Mouse (Mus musculus): ENCODE results near the gene Dlg1. TPM values are rescaled to one million over a fixed set of nuclear protein-coding genes. Genes with fewer than 3 reads are reported as not detected.

The Dlg1 gene
- polyA plus RNA-seq, 1 experiment, result 23.2 TPM

GRCm38 (mm10) chr16:31875391-31875790 lies 212.1 kb downstream of the Dlg1 start:
- Histone ChIP-seq H3K27me3 (ENCODE audit: control insufficient read depth, insufficient read depth, insufficient read length) (peaks cover 4% of the 10 kb centered on the region), H3ac (ENCODE audit: control insufficient read depth, insufficient read length, low read depth) (no peak overlapping the region), H3K79me3 (ENCODE audit: low read depth) (no peaks in the 10 kb centered on the region), H3K79me2 (ENCODE audit: control insufficient read depth, insufficient read depth) (no peaks in the 10 kb centered on the region), H3K4me3 (ENCODE audit: insufficient read depth, poor library complexity, severe bottlenecking) (no peak overlapping the region), H3K36me3 (ENCODE audit: control insufficient read depth, insufficient read depth) (peaks cover 18% of the 10 kb centered on the region)
- TF ChIP-seq MYOG (IDR thresholded peaks at IDR 0.05; ENCODE audit: control insufficient read depth, extremely low read depth, insufficient read length), result no peak

GRCm38 (mm10) chr16:31876386-31876785 lies 213.1 kb downstream of the Dlg1 start:
- H3K79me2 ChIP-seq (ENCODE audit: control insufficient read depth, insufficient read depth), result no peaks in the 10 kb centered on the region
- peaks cover 4% of the 10 kb centered on the region for H3K27me3 ChIP-seq (ENCODE audit: control insufficient read depth, insufficient read depth, insufficient read length)
- no peaks in the 10 kb centered on the region for H3K79me3 ChIP-seq (ENCODE audit: low read depth)
- H3K4me3 ChIP-seq (ENCODE audit: insufficient read depth, poor library complexity, severe bottlenecking), result no peak overlapping the region
- no peak overlapping the region for H3ac ChIP-seq (ENCODE audit: control insufficient read depth, insufficient read length, low read depth)
- TF ChIP-seq CTCF (IDR thresholded peaks at IDR 0.05; ENCODE audit: control insufficient read depth, insufficient read depth, insufficient read length) (no peak), USF1 (IDR thresholded peaks at IDR 0.05; ENCODE audit: low read depth) (no peak), MYOG (IDR thresholded peaks at IDR 0.05; ENCODE audit: control insufficient read depth, extremely low read depth, insufficient read length) (no peak), MAX (IDR thresholded peaks at IDR 0.05) (no peak), FOSL1 (IDR thresholded peaks at IDR 0.05; ENCODE audit: insufficient read depth, low read length, poor library complexity, severe bottlenecking) (no peak), MYOD1 (IDR thresholded peaks at IDR 0.05; ENCODE audit: control insufficient read depth, insufficient read length, low read depth) (no peak)
- H3K36me3 ChIP-seq (ENCODE audit: control insufficient read depth, insufficient read depth), result peaks cover 14% of the 10 kb centered on the region

GRCm38 (mm10) chr16:31878052-31878451 lies 214.8 kb downstream of the Dlg1 start:
- Histone ChIP-seq H3K36me3 (ENCODE audit: control insufficient read depth, insufficient read depth) (peaks cover 6% of the 10 kb centered on the region), H3K79me2 (ENCODE audit: control insufficient read depth, insufficient read depth) (no peaks in the 10 kb centered on the region), H3K4me3 (ENCODE audit: insufficient read depth, poor library complexity, severe bottlenecking) (no peak overlapping the region), H3ac (ENCODE audit: control insufficient read depth, insufficient read length, low read depth) (no peak overlapping the region), H3K27me3 (ENCODE audit: control insufficient read depth, insufficient read depth, insufficient read length) (peaks cover 4% of the 10 kb centered on the region), H3K79me3 (ENCODE audit: low read depth) (no peaks in the 10 kb centered on the region)
- no peak for TF ChIP-seq MYOG (IDR thresholded peaks at IDR 0.05; ENCODE audit: control insufficient read depth, extremely low read depth, insufficient read length)
- no peak for TF ChIP-seq CEBPB (IDR thresholded peaks at IDR 0.05; ENCODE audit: low read depth)
- no peak for TF ChIP-seq FOSL1 (IDR thresholded peaks at IDR 0.05; ENCODE audit: insufficient read depth, low read length, poor library complexity, severe bottlenecking)
- no peak for TF ChIP-seq CTCF (IDR thresholded peaks at IDR 0.05; ENCODE audit: control insufficient read depth, insufficient read depth, insufficient read length)

- Histone ChIP-seq H3K27me3 (ENCODE audit: control insufficient read depth, insufficient read depth, insufficient read length) (peaks cover 4% of the 10 kb centered on the region), H3ac (ENCODE audit: control insufficient read depth, insufficient read length, low read depth) (no peak within 1 kb of the TSS)
Measured at GRCm38 (mm10) chr16:31878573-31879257, 215.5 kb downstream of the Dlg1 start, which contains the start of gene Meltf. Gene Meltf (plus strand): TSS chr16:31878810.

GRCm38 (mm10) chr16:31880146-31880840 lies 217.1 kb downstream of the Dlg1 start:
- Histone ChIP-seq H3K36me3 (ENCODE audit: control insufficient read depth, insufficient read depth) (no peaks in the 10 kb centered on the region), H3K27me3 (ENCODE audit: control insufficient read depth, insufficient read depth, insufficient read length) (peaks cover 13% of the 10 kb centered on the region), H3K4me3 (ENCODE audit: insufficient read depth, poor library complexity, severe bottlenecking) (no peak overlapping the region), H3K79me2 (ENCODE audit: control insufficient read depth, insufficient read depth) (no peaks in the 10 kb centered on the region), H3ac (ENCODE audit: control insufficient read depth, insufficient read length, low read depth) (no peak overlapping the region), H3K79me3 (ENCODE audit: low read depth) (no peaks in the 10 kb centered on the region)
- TF ChIP-seq CEBPB (IDR thresholded peaks at IDR 0.05; ENCODE audit: low read depth) (no peak), MAX (IDR thresholded peaks at IDR 0.05) (no peak), CTCF (IDR thresholded peaks at IDR 0.05; ENCODE audit: control insufficient read depth, insufficient read depth, insufficient read length) (no peak), FOSL1 (IDR thresholded peaks at IDR 0.05; ENCODE audit: insufficient read depth, low read length, poor library complexity, severe bottlenecking) (no peak), MYOG (IDR thresholded peaks at IDR 0.05; ENCODE audit: control insufficient read depth, extremely low read depth, insufficient read length) (no peak), USF1 (IDR thresholded peaks at IDR 0.05; ENCODE audit: low read depth) (no peak), MYOD1 (IDR thresholded peaks at IDR 0.05; ENCODE audit: control insufficient read depth, insufficient read length, low read depth) (no peak)

More at GRCm38 (mm10) chr16:31878573-31879257, 215.5 kb downstream of the Dlg1 start, which contains the start of gene Meltf:
- TF ChIP-seq CTCF (IDR thresholded peaks at IDR 0.05; ENCODE audit: control insufficient read depth, insufficient read depth, insufficient read length), result peak; percentile 86
- no peak for TF ChIP-seq MYOG (IDR thresholded peaks at IDR 0.05; ENCODE audit: control insufficient read depth, extremely low read depth, insufficient read length)
- Histone ChIP-seq H3K4me3 (ENCODE audit: insufficient read depth, poor library complexity, severe bottlenecking) (no peak within 1 kb of the TSS), H3K36me3 (ENCODE audit: control insufficient read depth, insufficient read depth) (peaks cover under 1% of the 10 kb centered on the region), H3K79me2 (ENCODE audit: control insufficient read depth, insufficient read depth) (no peaks in the 10 kb centered on the region), H3K79me3 (ENCODE audit: low read depth) (no peaks in the 10 kb centered on the region)

- Histone ChIP-seq H3ac (ENCODE audit: control insufficient read depth, insufficient read length, low read depth) (no peak overlapping the region), H3K36me3 (ENCODE audit: control insufficient read depth, insufficient read depth) (no peaks in the 10 kb centered on the region), H3K79me3 (ENCODE audit: low read depth) (no peaks in the 10 kb centered on the region), H3K4me3 (ENCODE audit: insufficient read depth, poor library complexity, severe bottlenecking) (no peak overlapping the region), H3K27me3 (ENCODE audit: control insufficient read depth, insufficient read depth, insufficient read length) (peaks cover 29% of the 10 kb centered on the region), H3K79me2 (ENCODE audit: control insufficient read depth, insufficient read depth) (no peaks in the 10 kb centered on the region)
- no peak for TF ChIP-seq CEBPB (IDR thresholded peaks at IDR 0.05; ENCODE audit: low read depth)
- no peak for TF ChIP-seq MYOG (IDR thresholded peaks at IDR 0.05; ENCODE audit: control insufficient read depth, extremely low read depth, insufficient read length)
- no peak for TF ChIP-seq MYOD1 (IDR thresholded peaks at IDR 0.05; ENCODE audit: control insufficient read depth, insufficient read length, low read depth)
- no peak for TF ChIP-seq USF1 (IDR thresholded peaks at IDR 0.05; ENCODE audit: low read depth)
- no peak for TF ChIP-seq MAX (IDR thresholded peaks at IDR 0.05)
- TF ChIP-seq FOSL1 (IDR thresholded peaks at IDR 0.05; ENCODE audit: insufficient read depth, low read length, poor library complexity, severe bottlenecking), result no peak
- TF ChIP-seq CTCF (IDR thresholded peaks at IDR 0.05; ENCODE audit: control insufficient read depth, insufficient read depth, insufficient read length), result no peak
Measured at GRCm38 (mm10) chr16:31882381-31882908, 219.2 kb downstream of the Dlg1 start.

Measured in C2C12 (cell line).